Mouse (Mus musculus): ENCODE measurements at regions not wholly inside any gene's neighbourhood (a gene's known extent, or its start where the extent isn't known, plus 50 kb on each side); places are given as distances from the start of the nearest gene placed in this dataset.
"Not testable (repeated sequence)": the region's sequence is repeated elsewhere in the genome, so short reads cannot be mapped to it uniquely, and the experiment has no call there.

- Histone ChIP-seq H3K4me1 (replicated peaks) (peaks cover 14% of the 10 kb centered on the region; the same call in 1 of the 2 replicates), H3K27ac (replicated peaks) (peak overlapping the region; percentile 59), H3K9me3 (no peaks in the 10 kb centered on the region), H3K9ac (no peak overlapping the region), H3K36me3 (no peaks in the 10 kb centered on the region), H3K27me3 (no peaks in the 10 kb centered on the region), H3K4me2 (peak overlapping the region; percentile 49), H3K4me3 (peak overlapping the region; percentile 19)
- WGBS: 17% methylated on average over 18 of the region's 18 CpGs
- ATAC-seq (ENCODE audit: low FRiP score, low read depth): peak; percentile 95
These were observed 94.7 kb upstream of the Fam181b start for GRCm38 (mm10) chr7:92984701-92985682.

GRCm38 (mm10) chr7:92985683-92986070 is 94.0 kb upstream of the Fam181b start:
- no peak overlapping the region for H3K4me3 ChIP-seq
- H3K4me2 ChIP-seq: no peak overlapping the region
- H3K9me3 ChIP-seq: no peaks in the 10 kb centered on the region
- peaks cover 14% of the 10 kb centered on the region; the same call in 1 of the 2 replicates for H3K4me1 ChIP-seq (replicated peaks)
- H3K36me3 ChIP-seq: no peaks in the 10 kb centered on the region
- ATAC-seq (ENCODE audit: low FRiP score, low read depth): no peak
- no peaks in the 10 kb centered on the region for H3K27me3 ChIP-seq
- no peak overlapping the region for H3K9ac ChIP-seq
- WGBS: 57% methylated on average over 2 of the region's 2 CpGs
- H3K27ac ChIP-seq (replicated peaks): peak overlapping the region; percentile 59

GRCm38 (mm10) chr7:92998886-92999285 is 80.8 kb upstream of the Fam181b start:
- no peak for ATAC-seq (ENCODE audit: low FRiP score, low read depth)
- 72% methylated on average over 3 of the region's 3 CpGs for WGBS
- H3K36me3 ChIP-seq: no peaks in the 10 kb centered on the region
- H3K9me3 ChIP-seq: no peaks in the 10 kb centered on the region
- H3K4me1 ChIP-seq (replicated peaks): no peaks in the 10 kb centered on the region
- H3K9ac ChIP-seq: no peak overlapping the region
- no peak overlapping the region for H3K4me2 ChIP-seq
- no peaks in the 10 kb centered on the region for H3K27me3 ChIP-seq
- no peak overlapping the region for H3K4me3 ChIP-seq
- no peak overlapping the region for H3K27ac ChIP-seq (replicated peaks)

- H3K9me3 ChIP-seq; H3K9ac ChIP-seq; H3K4me3 ChIP-seq; H3K4me1 ChIP-seq (replicated peaks); H3K4me2 ChIP-seq; H3K27me3 ChIP-seq; H3K36me3 ChIP-seq: not testable (repeated sequence)
- ATAC-seq (ENCODE audit: low FRiP score, low read depth): peak; percentile 76
- 28% methylated on average over 5 of the region's 5 CpGs for WGBS
- H3K27ac ChIP-seq (replicated peaks): peak overlapping the region; percentile 63
These were observed 72.9 kb upstream of the Fam181b start for GRCm38 (mm10) chr7:93006694-93007231.

GRCm38 (mm10) chr7:93007721-93008120 is 71.9 kb upstream of the Fam181b start:
- no peaks in the 10 kb centered on the region for H3K9me3 ChIP-seq
- ATAC-seq (ENCODE audit: low FRiP score, low read depth): no peak
- H3K9ac ChIP-seq: no peak overlapping the region
- WGBS: 36% methylated on average over 4 of the region's 4 CpGs
- no peak overlapping the region for H3K4me2 ChIP-seq
- H3K27me3 ChIP-seq: no peaks in the 10 kb centered on the region
- no peaks in the 10 kb centered on the region for H3K36me3 ChIP-seq
- no peak overlapping the region for H3K4me3 ChIP-seq
- peak overlapping the region; percentile 63 for H3K27ac ChIP-seq (replicated peaks)
- H3K4me1 ChIP-seq (replicated peaks): no peaks in the 10 kb centered on the region

GRCm38 (mm10) chr7:93019390-93019789 is 60.3 kb upstream of the Fam181b start:
- 92% methylated on average over 1 of the region's 1 CpGs for WGBS
- Histone ChIP-seq H3K4me3 (no peak overlapping the region), H3K36me3 (no peaks in the 10 kb centered on the region), H3K9ac (no peak overlapping the region), H3K9me3 (no peaks in the 10 kb centered on the region), H3K4me1 (replicated peaks) (no peaks in the 10 kb centered on the region), H3K27ac (replicated peaks) (no peak overlapping the region), H3K4me2 (no peak overlapping the region), H3K27me3 (no peaks in the 10 kb centered on the region)
- no peak for ATAC-seq (ENCODE audit: low FRiP score, low read depth)

GRCm38 (mm10) chr7:93023489-93024130 is 56.1 kb upstream of the Fam181b start:
- Histone ChIP-seq H3K9ac (no peak overlapping the region), H3K27ac (replicated peaks) (no peak overlapping the region), H3K4me3 (no peak overlapping the region), H3K9me3 (no peaks in the 10 kb centered on the region), H3K36me3 (no peaks in the 10 kb centered on the region), H3K4me1 (replicated peaks) (no peaks in the 10 kb centered on the region), H3K4me2 (no peak overlapping the region), H3K27me3 (no peaks in the 10 kb centered on the region)
- 64% methylated on average over 5 of the region's 5 CpGs for WGBS
- ATAC-seq (ENCODE audit: low FRiP score, low read depth): no peak

- 33% methylated on average over 4 of the region's 4 CpGs for WGBS
- no peak for ATAC-seq (ENCODE audit: low FRiP score, low read depth)
These were observed 53.4 kb upstream of the Fam181b start for GRCm38 (mm10) chr7:93026231-93026630.

More at GRCm38 (mm10) chr7:93026231-93026630, 53.4 kb upstream of the Fam181b start:
- no peak overlapping the region for H3K9ac ChIP-seq
- no peak overlapping the region for H3K4me2 ChIP-seq
- no peaks in the 10 kb centered on the region for H3K9me3 ChIP-seq
- H3K4me1 ChIP-seq (replicated peaks): no peaks in the 10 kb centered on the region
- no peaks in the 10 kb centered on the region for H3K36me3 ChIP-seq
- H3K4me3 ChIP-seq: no peak overlapping the region
- H3K27me3 ChIP-seq: no peaks in the 10 kb centered on the region
- no peak overlapping the region for H3K27ac ChIP-seq (replicated peaks)

Measured in hindbrain, embryonic 15.5 days (tissue).